Mouse (Mus musculus) forebrain, embryonic 15.5 days (tissue): Measurements from ENCODE around the gene Fam102a. TPM values are rescaled to one million over a fixed set of nuclear protein-coding genes. Genes with fewer than 3 reads are reported as not detected.

ENCODE experiments used
- ATAC-seq: fragments of 200-750 bp; cut with Nextera tagmentation; replicated peaks from 2 replicates; pipeline ENCODE4 v1.8.0; 2017; ENCODE audit warnings: mild to moderate bottlenecking, moderate TSS enrichment, moderate library complexity
- H3K27ac ChIP-seq: fragments of 300-500 bp; sonication (generic); replicated peaks from 2 replicates; pipeline ENCODE4 v1.5.1; 2015; ENCODE audit warnings: mild to moderate bottlenecking, inconsistent platforms
- H3K27me3 ChIP-seq: fragments of 300-500 bp; sonication (generic); 2 replicates; pipeline ENCODE4 v1.6.1; 2015; ENCODE audit warnings: inconsistent platforms
- H3K36me3 ChIP-seq: fragments of 300-500 bp; sonication (generic); 2 replicates; pipeline ENCODE4 v1.6.1; 2015; ENCODE audit warnings: mild to moderate bottlenecking, inconsistent platforms
- H3K4me1 ChIP-seq: fragments of 300-500 bp; sonication (generic); 2 replicates; pipeline ENCODE4 v1.6.1; 2015; ENCODE audit warnings: inconsistent platforms
- H3K4me2 ChIP-seq: fragments of 300-500 bp; sonication (generic); replicated peaks from 2 replicates; pipeline ENCODE4 v1.6.1; 2015; ENCODE audit warnings: mild to moderate bottlenecking, inconsistent platforms
- H3K4me3 ChIP-seq: fragments of 300-500 bp; sonication (generic); 2 replicates; pipeline ENCODE4 v1.5.1; 2015; ENCODE audit warnings: mild to moderate bottlenecking, inconsistent platforms
- H3K9ac ChIP-seq: fragments of 300-500 bp; sonication (generic); replicated peaks from 2 replicates; pipeline ENCODE4 v1.6.1; 2015; ENCODE audit warnings: mild to moderate bottlenecking, inconsistent platforms
- H3K9me3 ChIP-seq: fragments of 300-500 bp; sonication (generic); 2 replicates; pipeline ENCODE4 v1.6.1; 2016; ENCODE audit warnings: inconsistent platforms
- WGBS: fragments of 180-500 bp; shearing (Covaris S2); methylation state at CpG from one replicate; pipeline ENCODE4 v1.1.7; 2015; ENCODE audit warnings: mixed read lengths; 5-methylcytosine and 5-hydroxymethylcytosine counted together
- polyA plus RNA-seq: library from polyadenylated mRNA; unstranded; fragments of >200 nt; fragmentation: Nextera tagmentation; extraction: Ambion mirVana; gene quantifications from 2 replicates; pipeline ENCODE4 v1.2.1, GENCODE M21; 2015

Fam102a gene
- polyA plus RNA-seq, 1 experiment from 2014 or later, result 5.7 TPM

DNA sequence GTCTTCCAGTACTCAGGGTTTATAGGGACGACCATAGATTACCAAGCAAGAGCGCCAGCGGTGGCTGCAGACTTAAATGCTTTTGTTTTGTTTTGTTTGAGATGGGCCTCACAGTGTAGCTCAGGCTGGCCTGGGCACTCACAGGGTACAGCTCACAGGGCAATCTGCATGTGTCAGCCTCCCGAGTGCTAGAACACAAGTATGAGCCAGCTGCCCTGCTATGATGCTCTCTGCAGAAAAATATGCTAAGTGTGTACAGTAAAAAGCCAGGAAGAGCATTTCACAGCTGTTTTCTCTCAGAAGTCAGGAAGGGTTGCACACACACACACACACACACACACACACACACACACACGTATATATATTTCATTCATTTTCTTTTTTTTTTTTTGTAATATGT is 34.7 kb upstream of the Fam102a start:
- H3K27ac ChIP-seq, result no peak overlapping the region
- 76% methylated on average over 5 of the region's 5 CpGs for WGBS

GRCm38 (mm10) chr2:32501754-32502324 is 33.3 kb upstream of the Fam102a start:
- no peaks in the 10 kb centered on the region for H3K4me1 ChIP-seq
- 78% methylated on average over 5 of the region's 5 CpGs for WGBS
- no peak overlapping the region for H3K27ac ChIP-seq
- H3K36me3 ChIP-seq, result no peaks in the 10 kb centered on the region
- ATAC-seq, result no peak
- no peaks in the 10 kb centered on the region for H3K9me3 ChIP-seq
- H3K4me2 ChIP-seq, result no peak overlapping the region
- H3K27me3 ChIP-seq, result no peaks in the 10 kb centered on the region
- H3K4me3 ChIP-seq, result no peak overlapping the region
- no peak overlapping the region for H3K9ac ChIP-seq

More for the DNA sequence above, 34.7 kb upstream of the Fam102a start:
- Histone ChIP-seq H3K27me3 (no peaks in the 10 kb centered on the region), H3K4me1 (no peaks in the 10 kb centered on the region), H3K4me2 (no peak overlapping the region), H3K9ac (no peak overlapping the region), H3K9me3 (no peaks in the 10 kb centered on the region), H3K36me3 (no peaks in the 10 kb centered on the region), H3K4me3 (no peak overlapping the region)
- no peak for ATAC-seq

DNA sequence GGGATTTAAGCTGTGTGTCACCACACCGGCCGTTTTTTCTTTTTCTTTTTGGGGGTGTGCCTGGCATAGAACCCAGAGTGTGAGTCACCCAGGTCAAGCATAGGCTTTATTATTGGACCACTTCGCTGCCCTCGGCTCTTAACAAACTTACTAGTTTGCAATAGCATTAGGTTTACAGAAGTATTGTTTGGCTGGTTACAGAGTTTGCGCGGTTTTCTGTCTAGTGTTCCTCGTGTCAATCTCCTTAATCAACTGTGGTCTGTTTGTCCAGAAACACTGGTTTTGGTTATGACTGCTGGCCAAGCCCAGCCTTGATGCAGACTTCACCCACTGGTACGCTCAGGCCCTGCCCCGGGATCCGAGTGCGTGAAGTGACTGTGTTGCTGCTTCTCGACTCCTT is 32.3 kb upstream of the Fam102a start:
- no peak for ATAC-seq
- 84% methylated on average over 12 of the region's 12 CpGs for WGBS
- Histone ChIP-seq H3K4me3 (no peak overlapping the region), H3K36me3 (no peaks in the 10 kb centered on the region), H3K4me1 (no peaks in the 10 kb centered on the region), H3K9me3 (no peaks in the 10 kb centered on the region), H3K27ac (no peak overlapping the region), H3K27me3 (no peaks in the 10 kb centered on the region), H3K4me2 (no peak overlapping the region), H3K9ac (no peak overlapping the region)

GRCm38 (mm10) chr2:32503588-32503987 is 31.5 kb upstream of the Fam102a start:
- no peak overlapping the region for H3K4me2 ChIP-seq
- H3K9ac ChIP-seq, result no peak overlapping the region
- ATAC-seq, result no peak
- WGBS, result 78% methylated on average over 3 of the region's 3 CpGs
- H3K4me1 ChIP-seq, result no peaks in the 10 kb centered on the region
- H3K36me3 ChIP-seq, result no peaks in the 10 kb centered on the region
- no peak overlapping the region for H3K4me3 ChIP-seq
- no peaks in the 10 kb centered on the region for H3K9me3 ChIP-seq
- no peaks in the 10 kb centered on the region for H3K27me3 ChIP-seq
- no peak overlapping the region for H3K27ac ChIP-seq

- H3K4me1 ChIP-seq, result no peaks in the 10 kb centered on the region
- H3K4me2 ChIP-seq, result no peak overlapping the region
- no peak for ATAC-seq
- H3K36me3 ChIP-seq, result no peaks in the 10 kb centered on the region
- no peaks in the 10 kb centered on the region for H3K27me3 ChIP-seq
- H3K4me3 ChIP-seq, result no peak overlapping the region
- no peak overlapping the region for H3K27ac ChIP-seq
- 100% methylated on average over 2 of the region's 2 CpGs for WGBS
- H3K9me3 ChIP-seq, result no peaks in the 10 kb centered on the region
- no peak overlapping the region for H3K9ac ChIP-seq
These were observed 29.6 kb upstream of the Fam102a start for GRCm38 (mm10) chr2:32505536-32505935.

- H3K4me2 ChIP-seq, result no peak overlapping the region
- no peaks in the 10 kb centered on the region for H3K4me1 ChIP-seq
- no peak for ATAC-seq
- no peak overlapping the region for H3K9ac ChIP-seq
- no peaks in the 10 kb centered on the region for H3K9me3 ChIP-seq
- 85% methylated on average over 22 of the region's 22 CpGs for WGBS
- no peaks in the 10 kb centered on the region for H3K27me3 ChIP-seq
- no peak overlapping the region for H3K27ac ChIP-seq
- no peak overlapping the region for H3K4me3 ChIP-seq
- no peaks in the 10 kb centered on the region for H3K36me3 ChIP-seq
These were observed 28.2 kb upstream of the Fam102a start for GRCm38 (mm10) chr2:32506673-32507668.

DNA sequence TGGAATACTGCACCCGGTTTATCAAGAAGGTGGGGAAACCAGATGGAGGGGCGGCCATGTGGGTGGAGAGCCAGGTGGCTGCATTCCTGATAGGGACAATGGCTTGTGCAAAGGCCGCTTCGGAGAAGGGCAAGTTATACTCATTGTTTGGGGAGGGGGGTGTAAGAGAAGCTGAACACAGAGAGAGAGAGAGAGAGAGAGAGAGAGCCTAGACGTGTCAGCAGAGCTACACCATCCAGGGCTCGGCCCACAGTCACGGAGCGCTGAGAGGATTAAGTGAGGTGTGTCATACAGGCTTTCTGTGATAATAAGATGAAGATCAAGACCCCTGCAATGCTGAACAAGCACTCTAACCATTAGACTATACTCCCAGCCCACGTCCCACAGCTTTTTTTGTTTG is 27.2 kb upstream of the Fam102a start:
- H3K4me2 ChIP-seq, result no peak overlapping the region
- 69% methylated on average over 9 of the region's 9 CpGs for WGBS
- H3K4me1 ChIP-seq, result no peaks in the 10 kb centered on the region
- H3K27ac ChIP-seq, result no peak overlapping the region
- no peaks in the 10 kb centered on the region for H3K27me3 ChIP-seq
- H3K36me3 ChIP-seq, result no peaks in the 10 kb centered on the region
- no peak overlapping the region for H3K9ac ChIP-seq
- no peaks in the 10 kb centered on the region for H3K9me3 ChIP-seq
- no peak for ATAC-seq
- H3K4me3 ChIP-seq, result no peak overlapping the region

- H3K36me3 ChIP-seq, result no peaks in the 10 kb centered on the region
- no peaks in the 10 kb centered on the region for H3K4me1 ChIP-seq
- no peak overlapping the region for H3K9ac ChIP-seq
- no peaks in the 10 kb centered on the region for H3K27me3 ChIP-seq
- no peak overlapping the region for H3K4me3 ChIP-seq
- H3K4me2 ChIP-seq, result no peak overlapping the region
- ATAC-seq, result no peak
- H3K27ac ChIP-seq, result 0 out of 2 replicates have a peak overlapping the region, but pooled peaks have one; percentile 11
- H3K9me3 ChIP-seq, result no peaks in the 10 kb centered on the region
- WGBS, result 65% methylated on average over 4 of the region's 4 CpGs
These were observed 25.8 kb upstream of the Fam102a start for GRCm38 (mm10) chr2:32509287-32509686.

DNA sequence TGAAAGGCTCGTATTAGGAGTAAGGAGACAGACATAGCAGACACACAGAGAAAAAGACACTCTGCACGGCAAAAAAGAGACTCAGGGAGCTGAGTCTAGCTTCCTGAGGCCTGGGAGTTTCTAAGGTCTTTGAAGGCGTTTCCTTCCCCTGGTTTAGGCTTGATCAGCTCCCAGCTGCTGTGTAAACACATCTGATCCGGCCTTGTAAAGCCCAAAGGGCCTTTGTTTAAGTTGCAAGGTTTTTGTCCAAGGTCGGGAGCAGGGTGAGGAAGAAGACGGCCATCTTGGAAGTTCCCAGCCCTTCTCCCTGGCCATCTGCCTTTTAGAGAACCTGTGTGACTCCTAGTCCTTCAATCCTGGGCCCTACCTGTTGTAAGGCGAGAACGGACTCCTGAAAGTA is 25.2 kb upstream of the Fam102a start:
- 58% methylated on average over 8 of the region's 8 CpGs for WGBS
- no peak for ATAC-seq
- Histone ChIP-seq H3K27me3 (no peaks in the 10 kb centered on the region), H3K4me2 (no peak overlapping the region), H3K4me1 (no peaks in the 10 kb centered on the region), H3K27ac (0 out of 2 replicates have a peak overlapping the region, but pooled peaks have one; percentile 11), H3K9me3 (no peaks in the 10 kb centered on the region), H3K9ac (no peak overlapping the region), H3K4me3 (no peak overlapping the region), H3K36me3 (no peaks in the 10 kb centered on the region)

DNA sequence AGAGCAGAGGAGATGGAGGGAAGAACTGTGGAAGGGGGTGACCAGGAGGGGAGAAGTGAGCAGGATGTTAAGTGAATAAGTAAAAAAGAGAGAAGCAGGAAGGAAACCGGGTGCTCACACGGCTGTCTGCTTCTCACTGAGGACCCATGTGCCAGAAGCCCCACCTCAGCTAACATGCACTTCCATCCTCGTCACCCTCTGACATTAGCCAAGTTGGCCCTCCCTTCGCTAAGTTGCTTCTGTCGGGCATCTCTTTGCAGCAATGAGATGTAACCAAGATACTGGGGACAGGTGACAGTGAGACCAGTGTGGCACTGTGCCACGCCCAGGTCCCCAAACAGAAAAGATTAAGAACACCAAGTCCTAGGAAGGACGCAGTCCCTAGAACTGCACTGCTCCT is 22.5 kb upstream of the Fam102a start:
- Histone ChIP-seq H3K4me1 (no peaks in the 10 kb centered on the region), H3K9ac (no peak overlapping the region), H3K4me3 (no peak overlapping the region), H3K27me3 (no peaks in the 10 kb centered on the region), H3K27ac (no peak overlapping the region), H3K9me3 (no peaks in the 10 kb centered on the region), H3K4me2 (no peak overlapping the region), H3K36me3 (no peaks in the 10 kb centered on the region)
- 83% methylated on average over 7 of the region's 7 CpGs for WGBS
- ATAC-seq, result no peak

DNA sequence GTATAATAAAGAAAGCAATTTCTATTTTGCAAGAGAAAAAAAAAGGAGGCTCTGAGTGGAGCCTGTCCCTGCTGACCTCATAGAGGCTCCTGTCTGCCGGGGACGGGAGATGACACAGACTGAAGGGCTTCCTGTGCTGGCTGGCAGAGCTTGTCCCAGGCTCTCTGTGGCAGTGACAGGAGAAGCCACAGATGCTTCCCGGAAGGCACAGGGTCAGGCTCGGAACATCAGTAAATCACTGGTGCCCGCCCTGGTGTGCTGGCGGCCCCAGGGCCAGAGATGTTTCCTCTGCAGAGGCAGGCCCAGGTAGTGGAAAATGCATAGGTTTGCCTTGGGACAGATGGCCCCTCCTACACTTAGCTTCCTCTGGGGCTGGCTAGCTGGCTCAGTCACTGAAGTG is 20.8 kb upstream of the Fam102a start:
- Histone ChIP-seq H3K9ac (no peak overlapping the region), H3K4me2 (no peak overlapping the region), H3K4me1 (no peaks in the 10 kb centered on the region), H3K9me3 (no peaks in the 10 kb centered on the region), H3K4me3 (no peak overlapping the region), H3K36me3 (no peaks in the 10 kb centered on the region), H3K27me3 (no peaks in the 10 kb centered on the region), H3K27ac (no peak overlapping the region)
- 66% methylated on average over 6 of the region's 6 CpGs for WGBS
- ATAC-seq, result no peak

DNA sequence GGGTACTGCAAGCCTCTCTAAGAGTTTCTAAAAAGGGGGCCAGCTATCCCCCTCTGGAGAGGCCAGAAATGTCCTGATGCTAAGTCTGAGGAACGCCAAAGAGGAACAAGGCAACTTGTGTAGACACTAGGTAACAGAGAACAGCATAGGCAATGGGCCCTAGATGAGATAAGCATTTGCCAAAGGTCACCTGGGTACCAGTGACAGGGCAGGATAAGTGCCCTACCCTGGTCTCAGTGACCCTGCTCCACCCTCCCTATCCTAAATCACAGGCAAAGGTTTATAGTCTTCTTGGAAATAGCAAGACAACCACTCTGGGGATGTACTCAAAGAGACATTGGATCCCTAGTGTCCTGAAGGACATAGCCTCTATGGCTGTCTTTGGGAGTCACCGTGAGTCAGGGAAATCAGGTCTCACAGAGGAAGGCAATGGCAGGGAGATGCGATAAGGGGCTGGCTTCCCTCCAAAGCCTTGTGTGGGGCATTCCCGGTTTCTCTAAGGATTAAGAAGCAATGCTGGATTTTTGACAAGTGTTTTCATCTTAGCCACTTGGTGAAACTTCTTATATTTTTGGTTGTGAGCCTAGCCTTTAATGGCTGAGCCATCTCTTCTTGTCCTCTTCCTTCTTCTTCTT is 17.8 kb upstream of the Fam102a start:
- Histone ChIP-seq H3K9me3 (no peaks in the 10 kb centered on the region), H3K36me3 (no peaks in the 10 kb centered on the region), H3K27me3 (no peaks in the 10 kb centered on the region), H3K4me1 (no peaks in the 10 kb centered on the region), H3K9ac (no peak overlapping the region), H3K27ac (no peak overlapping the region), H3K4me2 (no peak overlapping the region), H3K4me3 (no peak overlapping the region)
- 84% methylated on average over 4 of the region's 4 CpGs for WGBS
- ATAC-seq, result no peak
